Mouse (Mus musculus) mouse embryonic stem cell (cell line): ENCODE results near the gene Pcyt1b.

Experiments
- in situ Hi-C, 2 experiments: fragments of 300-500 bp; cut with MboI; formaldehyde crosslinking; loops; 1 replicate in 1 of 2; 3 replicates in 1 of 2; pipeline ENCODE4 v1.14.3; 2019 to 2020; ENCODE audit warnings: low sequenced_read_pairs in 2 of 2, low pct_unique_long_range_greater_than_20kb in 1 of 2, mixed read lengths in 1 of 2; ENCODE audit not compliant: unreplicated experiment in 1 of 2

Gene Pcyt1b

DNA sequence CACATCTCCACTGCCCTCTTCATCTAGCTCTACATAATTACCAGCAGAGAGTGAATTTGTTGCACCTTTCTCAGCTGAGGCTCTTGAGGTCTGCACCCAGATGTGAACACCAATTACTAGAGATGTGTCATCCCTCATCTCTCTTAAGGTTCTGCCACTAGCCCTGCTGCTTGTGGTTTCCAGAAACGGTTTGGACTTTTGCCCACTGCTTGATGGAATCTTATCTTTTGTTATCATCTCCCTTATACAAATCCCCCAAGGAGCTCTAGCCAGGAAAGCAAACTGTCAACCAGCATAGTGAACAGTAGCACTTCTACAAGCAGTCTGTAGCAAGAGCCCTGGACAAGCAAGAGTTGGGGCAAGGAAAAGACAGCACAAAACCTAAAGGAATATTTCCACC, 57.9 kb downstream of the Pcyt1b start:
- in situ Hi-C loops: no loop called here

DNA sequence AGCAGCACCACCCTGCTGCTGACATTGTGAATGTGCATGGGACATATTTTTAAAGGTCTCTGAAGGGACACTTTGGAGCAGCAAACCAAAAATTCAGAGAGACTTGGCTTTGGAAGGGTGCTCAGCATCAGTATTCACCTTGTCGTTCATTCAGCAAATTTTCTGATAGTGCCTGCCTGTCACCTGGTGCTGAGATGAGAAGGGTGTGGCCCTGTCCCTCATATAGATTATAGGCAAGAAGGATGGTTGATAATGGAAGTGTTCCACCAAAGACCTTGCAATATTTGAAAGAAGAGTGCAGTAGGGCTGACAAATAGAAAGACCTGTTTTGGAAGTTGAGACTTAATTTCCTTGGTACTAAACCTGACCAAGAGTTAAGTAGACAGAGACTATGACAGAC, 74.9 kb downstream of the Pcyt1b start:
- in situ Hi-C loops: loop anchor here in 1 of 2 experiments (25.0 kb wide), 1 partner anchor 442 kb away; the partner anchor contains the start of gene Arx

DNA sequence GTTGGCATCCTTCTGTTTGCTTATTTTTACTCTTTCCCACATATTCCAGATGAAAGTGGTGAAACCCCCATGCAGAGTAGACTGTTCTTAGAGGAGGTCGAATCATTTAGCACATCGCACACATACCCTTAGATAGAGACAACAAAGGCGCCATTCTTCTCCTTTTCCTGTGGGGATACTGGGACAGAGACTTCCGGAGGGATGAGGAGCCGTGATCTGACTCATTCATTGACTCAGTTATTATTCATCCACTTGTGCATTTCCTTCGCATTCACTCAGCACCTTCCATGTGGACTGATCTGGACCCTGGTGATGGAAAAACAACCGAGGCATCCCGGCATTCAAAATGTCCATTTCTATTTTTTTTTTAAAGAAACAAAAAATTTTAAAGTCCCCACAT, 76.2 kb downstream of the Pcyt1b start:
- in situ Hi-C loops: loop anchor here in 1 of 2 experiments (25.0 kb wide), 1 partner anchor 444 kb away; the partner anchor contains the start of gene Arx

DNA sequence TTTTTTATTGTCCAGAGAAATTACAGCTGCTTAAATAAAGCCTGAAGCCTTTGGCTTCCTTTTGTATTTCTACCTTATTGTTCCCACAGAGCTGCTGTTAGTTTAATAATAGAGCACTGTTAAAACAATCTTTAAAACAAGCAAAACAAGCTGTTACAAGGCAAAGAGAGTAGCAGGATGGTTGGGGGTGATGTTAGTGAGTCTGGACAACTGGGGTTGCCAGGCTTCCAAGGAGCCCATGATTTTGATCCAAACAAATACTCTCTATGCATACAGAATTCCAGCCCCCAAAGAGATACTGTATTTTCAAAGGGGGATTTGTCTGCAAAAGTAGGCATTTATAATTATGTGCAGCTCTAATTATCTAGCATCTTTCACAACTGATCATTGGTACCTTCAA, 77.7 kb downstream of the Pcyt1b start:
- in situ Hi-C loops: loop anchor here in 1 of 2 experiments (25.0 kb wide), 1 partner anchor 445 kb away; the partner anchor contains the start of gene Arx

DNA sequence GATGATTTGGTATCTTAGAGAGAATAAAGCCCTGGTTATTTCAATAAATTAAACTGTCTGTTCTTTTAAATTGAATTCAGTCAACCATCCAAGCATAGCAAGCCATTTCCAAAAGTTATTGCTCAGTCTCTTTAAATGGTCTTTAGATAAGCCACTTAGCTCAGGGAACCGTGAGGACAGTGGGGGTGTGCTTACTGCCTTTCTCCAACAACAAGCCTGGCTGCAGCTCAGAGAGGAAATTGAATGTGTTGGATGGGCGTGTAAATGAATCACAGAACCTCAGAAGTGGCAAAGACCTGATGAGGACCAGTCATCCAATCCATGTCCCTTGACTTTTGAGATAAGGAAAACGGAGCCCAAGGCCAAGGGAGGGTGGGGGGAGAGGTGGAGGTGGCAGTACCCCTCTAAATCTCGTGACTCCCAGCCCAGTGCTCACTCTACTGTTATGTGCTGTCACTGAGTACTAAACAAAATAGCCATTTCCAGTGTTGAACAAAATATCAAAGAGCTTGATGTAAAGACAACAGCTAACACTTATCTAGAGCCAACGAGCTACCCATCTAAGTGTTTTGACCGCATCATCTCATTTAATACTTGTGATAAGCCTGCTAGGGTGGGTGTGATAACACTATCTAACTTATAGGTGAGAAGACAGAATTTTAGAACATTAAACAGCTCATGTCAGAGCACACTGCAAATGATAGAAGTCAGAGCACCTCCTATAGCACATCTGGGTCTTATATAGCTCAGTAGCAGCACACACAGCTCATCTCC, 78.5 kb downstream of the Pcyt1b start:
- in situ Hi-C loops: loop anchor here in 1 of 2 experiments (25.0 kb wide), 1 partner anchor 446 kb away; the partner anchor contains the start of gene Arx

DNA sequence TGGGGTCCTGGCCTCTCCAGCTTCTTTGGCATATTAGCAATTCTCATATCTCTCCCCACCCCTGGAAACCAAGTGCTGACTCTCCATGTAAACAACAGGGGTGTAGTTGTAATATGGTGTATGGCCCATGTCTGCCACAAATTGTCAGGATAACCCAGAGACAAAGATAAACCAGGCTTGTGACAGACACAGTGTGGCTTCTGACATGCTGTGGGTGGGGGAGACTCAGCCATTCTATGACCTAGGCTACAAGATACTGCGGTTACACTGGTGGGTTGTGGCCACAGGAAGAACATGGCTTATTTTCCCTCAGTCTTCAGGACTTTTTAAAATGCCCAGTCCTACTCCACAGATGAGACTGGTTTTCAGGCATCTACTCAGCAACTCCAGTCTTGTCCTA, 94.5 kb downstream of the Pcyt1b start:
- in situ Hi-C loops: loop anchor here in 1 of 2 experiments (25.0 kb wide), 1 partner anchor 462 kb away; the partner anchor contains the start of gene Arx

DNA sequence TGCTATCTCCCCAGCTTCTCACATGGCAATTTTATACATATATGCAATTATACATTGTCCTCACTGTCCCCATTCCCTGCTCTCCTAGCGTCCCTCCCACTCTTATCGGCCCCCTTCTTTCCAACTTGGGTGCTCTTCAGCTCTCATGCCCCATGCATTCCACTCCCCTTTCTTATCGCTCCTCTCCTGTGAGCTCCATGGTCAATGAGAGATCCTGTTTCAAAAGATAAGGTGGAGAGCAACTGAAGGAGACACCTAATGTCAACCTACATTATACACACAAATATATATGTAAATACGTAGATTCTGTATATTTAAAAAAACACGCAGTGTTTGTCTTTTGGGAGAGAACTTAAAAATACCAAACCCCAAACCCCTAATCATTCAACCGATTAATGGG, 95.9 kb downstream of the Pcyt1b start:
- in situ Hi-C loops: no loop called here

DNA sequence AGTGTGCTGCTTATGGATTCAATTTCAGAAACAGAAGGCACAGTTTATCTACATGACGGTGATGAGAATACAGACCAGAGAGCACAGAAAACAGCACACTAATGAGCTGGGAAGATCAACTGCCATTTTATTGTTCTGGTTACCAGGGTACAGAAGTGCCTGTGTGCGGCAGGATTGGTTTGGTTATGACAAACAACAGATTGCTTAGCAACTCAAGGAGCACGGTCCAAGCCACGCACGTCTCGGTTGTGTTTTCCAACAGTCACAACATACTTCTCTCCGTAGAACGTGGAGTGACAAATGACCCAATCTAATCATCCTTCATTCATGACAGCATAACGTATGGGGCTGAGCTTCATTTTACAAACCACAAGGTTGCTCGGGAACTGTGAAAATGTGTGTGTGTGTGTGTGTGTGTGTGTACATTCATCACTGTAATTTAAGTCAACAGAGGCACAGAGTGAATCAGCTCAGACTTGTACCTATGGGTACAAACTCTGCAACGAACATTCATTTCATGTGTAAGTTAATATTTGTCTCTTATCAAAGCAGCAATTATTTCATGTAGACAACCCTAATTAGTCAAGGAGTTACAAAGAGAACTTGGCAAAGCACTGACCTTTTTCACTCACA, 100.7 kb downstream of the Pcyt1b start:
- in situ Hi-C loops: no loop called here

DNA sequence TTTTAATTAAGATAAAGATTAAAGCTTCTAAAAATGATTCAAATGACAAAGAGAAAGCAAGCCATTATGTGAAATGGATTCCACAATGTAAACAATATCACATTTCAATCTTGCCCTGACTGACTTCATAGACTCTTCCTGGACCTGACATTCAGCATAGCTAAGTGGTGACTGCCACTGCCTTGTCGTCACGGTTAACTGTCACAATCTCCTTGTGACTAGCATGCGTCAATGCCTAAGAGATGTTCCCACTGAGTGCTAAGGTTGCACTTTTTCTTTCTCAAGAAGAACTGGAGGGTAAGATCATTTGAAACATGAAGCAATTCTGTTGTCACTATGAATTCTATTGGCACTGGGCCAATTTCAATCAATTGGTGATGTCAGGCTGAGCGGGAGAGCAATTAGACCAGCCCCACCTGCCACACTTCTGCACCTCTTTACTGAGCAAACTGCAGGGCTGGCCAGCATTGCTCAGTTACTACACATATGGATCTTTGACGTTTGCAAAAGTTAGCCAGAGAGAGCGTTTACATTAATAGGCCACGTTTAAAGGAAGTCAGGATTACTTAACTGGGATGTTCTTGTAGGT, 102.3 kb downstream of the Pcyt1b start:
- in situ Hi-C loops: no loop called here

DNA sequence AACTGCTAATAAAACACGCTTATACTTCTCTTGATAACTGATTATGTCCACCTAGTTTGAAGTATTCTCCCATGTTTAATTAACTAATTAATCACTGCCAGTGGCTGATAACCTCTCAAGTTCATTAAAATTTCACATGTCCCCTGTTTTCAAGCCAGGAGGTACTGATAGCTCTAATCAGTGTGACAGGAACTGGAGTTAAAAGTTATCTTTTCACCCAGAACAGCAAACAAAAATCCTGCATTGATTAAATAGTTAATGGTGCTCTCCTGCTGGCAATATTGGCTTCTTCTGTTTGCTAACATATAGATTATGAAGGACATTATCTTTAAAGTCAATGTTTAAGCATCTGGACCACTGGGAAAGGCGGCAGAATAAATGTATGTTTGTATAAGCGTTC, 106.1 kb downstream of the Pcyt1b start:
- in situ Hi-C loops: no loop called here

DNA sequence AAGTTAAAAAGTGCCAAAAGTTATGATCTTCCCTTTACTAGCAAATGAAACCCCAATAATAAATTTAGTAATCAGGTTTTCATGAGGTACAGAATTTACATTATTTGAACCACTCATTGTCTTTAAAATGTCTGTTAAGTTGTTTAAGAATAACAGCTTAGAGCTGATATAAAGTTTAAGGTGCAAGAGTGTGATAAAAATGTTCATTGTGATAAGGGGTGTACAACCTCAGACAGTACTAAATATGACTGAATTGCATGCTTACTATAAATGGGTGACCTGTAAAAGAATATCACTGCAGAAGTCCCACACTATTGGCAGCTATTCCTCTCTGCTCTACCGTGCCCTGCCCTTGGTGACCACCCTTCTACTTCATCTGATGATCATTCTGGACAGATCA, 134.9 kb downstream of the Pcyt1b start:
- in situ Hi-C loops: loop anchor here in 1 of 2 experiments (25.0 kb wide), 1 partner anchor 98 kb away; no protein-coding TSS in a partner anchor

DNA sequence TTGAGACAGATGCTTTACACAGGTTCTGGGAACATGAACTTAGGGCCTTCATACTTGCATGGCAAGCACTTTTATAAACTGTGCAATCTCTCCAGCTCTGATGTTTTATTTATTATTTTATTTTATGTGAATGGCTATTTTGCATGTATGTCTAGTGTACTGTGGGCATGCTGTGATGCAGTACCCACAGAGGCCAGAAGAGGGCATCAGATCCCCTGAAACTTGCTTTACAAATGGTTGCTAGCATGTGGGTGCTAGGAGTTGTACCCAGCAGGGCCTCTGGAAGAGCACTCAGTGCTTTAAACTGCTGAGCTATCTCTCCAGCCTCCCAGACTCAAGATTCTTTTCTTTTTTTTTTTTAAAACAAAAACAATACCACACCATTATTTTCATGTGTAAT, 138.5 kb downstream of the Pcyt1b start:
- in situ Hi-C loops: loop anchor here (10.0 to 25.0 kb wide), 2 partner anchors 94 to 242 kb away; no protein-coding TSS in a partner anchor
